Mouse (Mus musculus): ENCODE data around the gene Tctex1d4.

DNA sequence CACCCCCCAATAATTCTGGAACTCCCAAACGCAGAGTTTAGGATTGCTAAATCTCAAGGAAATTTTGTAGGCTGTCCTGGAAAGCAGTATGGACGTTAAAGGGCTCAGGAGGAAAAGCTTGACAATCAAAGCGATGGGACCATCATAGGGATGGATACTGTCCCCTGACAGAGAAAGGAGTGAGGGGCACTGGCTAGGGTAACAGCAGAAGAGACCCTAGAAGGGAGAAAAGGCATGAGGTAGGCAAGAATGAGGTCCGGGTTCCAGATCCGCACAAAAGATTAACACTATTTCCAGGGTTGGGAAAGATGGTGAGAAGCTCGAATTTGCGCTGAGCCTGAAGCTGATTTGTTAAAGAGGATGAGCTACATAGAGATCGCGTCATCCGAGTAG, 6.5 kb upstream of the Tctex1d4 start:
- TF ChIP-seq GATA1 (IDR thresholded peaks at IDR 0.05; ENCODE audit: low read length): no peak
- no peak for TF ChIP-seq TAL1 (IDR thresholded peaks at IDR 0.05; ENCODE audit: low read length)
